Mouse (Mus musculus) lung, adult 2 months (tissue): ENCODE data around the gene Rpl5. TPM values are rescaled to one million over a fixed set of nuclear protein-coding genes. Genes with fewer than 3 reads are reported as not detected.
"Not testable (repeated sequence)": the region's sequence is repeated elsewhere in the genome, so short reads cannot be mapped to it uniquely, and the experiment has no call there.

Experiments
- DNase-seq: peaks from one replicate; pipeline ENCODE4 v3.0.0; 2022
- H3K4me1 ChIP-seq: fragments of 200-500 bp; 2 replicates; pipeline ENCODE4 v1.6.1; 2011; ENCODE audit warnings: low read length; ENCODE audit not compliant: control insufficient read depth, insufficient read depth
- H3K4me3 ChIP-seq: fragments of 200-500 bp; replicated peaks from 2 replicates; pipeline ENCODE3; 2011; ENCODE audit warnings: low read depth, mild to moderate bottlenecking, control low read depth, low read length; ENCODE audit errors: extremely low read depth
- CTCF ChIP-seq: fragments of 200-500 bp; IDR thresholded peaks from 2 replicates; pipeline ENCODE4 v1.5.1; 2011; ENCODE audit warnings: mild to moderate bottlenecking, low read length, control low read depth; ENCODE audit not compliant: insufficient read depth
- POLR2A ChIP-seq: fragments of 200-500 bp; IDR thresholded peaks from 2 replicates; pipeline ENCODE4 v1.6.1; 2011; ENCODE audit warnings: low read depth, mild to moderate bottlenecking, control low read depth, low read length, borderline replicate concordance; ENCODE audit errors: extremely low read depth
- WGBS: fragments of 180-500 bp; shearing (Covaris S2); methylation state at CpG from one replicate; pipeline ENCODE4 v1.1.7; 2018; 5-methylcytosine and 5-hydroxymethylcytosine counted together
- polyA plus RNA-seq: library from polyadenylated mRNA; depleted of rRNA; stranded (reverse); fragments of >200 nt; gene quantifications from 2 replicates; pipeline ENCODE4 v1.2.3, GENCODE M21; 2012

Gene Rpl5
- polyA plus RNA-seq, 1 experiment: 18.8 TPM

DNA sequence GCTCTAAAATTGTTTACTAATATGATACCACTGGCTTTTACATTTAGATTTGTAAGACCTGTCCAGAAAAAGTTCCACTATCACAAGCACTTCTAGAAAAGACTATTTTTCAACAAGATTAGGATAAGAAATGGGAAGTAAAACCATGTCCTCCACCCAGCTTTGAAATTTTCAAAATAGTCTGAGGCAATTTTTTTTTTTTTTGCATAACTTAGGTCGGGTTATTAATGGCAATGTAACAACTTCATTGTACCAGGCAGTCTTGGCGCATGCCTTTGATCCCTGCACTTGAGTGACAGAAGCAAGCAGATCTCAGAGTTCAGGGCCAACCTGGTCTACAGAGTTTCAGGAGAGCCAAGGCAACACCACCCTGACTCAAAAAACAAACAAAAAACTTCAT, 30.6 kb upstream of the Rpl5 start:
- H3K4me1 ChIP-seq: peaks cover 2% of the 10 kb centered on the region
- WGBS: 42% methylated on average over 2 of the region's 2 CpGs
- H3K4me3 ChIP-seq: no peak overlapping the region
- DNase-seq: no peak
- TF ChIP-seq POLR2A (no peak), CTCF (no peak)

DNA sequence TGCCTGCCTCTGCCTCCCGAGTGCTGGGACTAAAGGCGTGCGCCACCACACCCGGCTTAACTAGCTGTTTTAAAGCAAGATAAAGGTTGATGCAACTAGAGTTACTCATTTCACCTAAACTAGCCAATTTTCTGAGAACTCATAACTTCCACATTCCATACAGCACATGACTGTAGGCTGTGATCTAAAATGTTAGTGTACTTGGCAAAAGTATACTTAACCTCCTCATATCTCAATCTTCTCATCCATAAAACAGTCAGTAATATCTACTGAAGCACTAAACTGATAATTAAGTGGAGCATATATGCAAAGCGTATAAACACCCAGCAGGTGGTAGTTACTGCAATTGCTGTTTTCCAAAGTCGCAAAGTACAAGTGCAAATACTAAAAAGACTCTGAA, 27.0 kb upstream of the Rpl5 start:
- DNase-seq: no peak
- TF ChIP-seq CTCF: no peak
- Histone ChIP-seq H3K4me1 (no peaks in the 10 kb centered on the region), H3K4me3 (no peak overlapping the region)
- WGBS: 90% methylated on average over 6 of the region's 6 CpGs

DNA sequence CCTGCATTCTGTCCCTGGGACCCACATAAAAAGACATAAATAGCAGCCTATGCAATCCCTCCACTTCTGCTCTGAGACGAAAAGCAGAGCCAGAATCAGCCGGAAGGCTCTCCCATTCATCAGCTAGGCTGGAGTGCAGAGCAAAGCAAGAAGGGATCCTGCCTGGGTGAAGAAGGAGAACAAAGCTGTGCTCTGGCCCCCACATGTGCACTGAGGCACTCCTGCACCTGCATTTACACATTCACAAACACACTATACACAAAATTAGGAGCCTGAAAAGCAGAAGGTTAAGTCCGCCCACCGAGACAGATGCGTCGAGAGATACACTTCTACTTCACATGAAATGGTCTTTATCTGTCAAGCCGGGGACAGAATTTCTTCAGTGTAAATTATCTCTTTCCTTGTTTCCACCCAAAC, 26.4 kb upstream of the Rpl5 start:
- Histone ChIP-seq H3K4me1 (no peaks in the 10 kb centered on the region), H3K4me3 (no peak overlapping the region)
- 69% methylated on average over 7 of the region's 7 CpGs for WGBS
- no peak for DNase-seq
- TF ChIP-seq POLR2A (no peak), CTCF (no peak)

DNA sequence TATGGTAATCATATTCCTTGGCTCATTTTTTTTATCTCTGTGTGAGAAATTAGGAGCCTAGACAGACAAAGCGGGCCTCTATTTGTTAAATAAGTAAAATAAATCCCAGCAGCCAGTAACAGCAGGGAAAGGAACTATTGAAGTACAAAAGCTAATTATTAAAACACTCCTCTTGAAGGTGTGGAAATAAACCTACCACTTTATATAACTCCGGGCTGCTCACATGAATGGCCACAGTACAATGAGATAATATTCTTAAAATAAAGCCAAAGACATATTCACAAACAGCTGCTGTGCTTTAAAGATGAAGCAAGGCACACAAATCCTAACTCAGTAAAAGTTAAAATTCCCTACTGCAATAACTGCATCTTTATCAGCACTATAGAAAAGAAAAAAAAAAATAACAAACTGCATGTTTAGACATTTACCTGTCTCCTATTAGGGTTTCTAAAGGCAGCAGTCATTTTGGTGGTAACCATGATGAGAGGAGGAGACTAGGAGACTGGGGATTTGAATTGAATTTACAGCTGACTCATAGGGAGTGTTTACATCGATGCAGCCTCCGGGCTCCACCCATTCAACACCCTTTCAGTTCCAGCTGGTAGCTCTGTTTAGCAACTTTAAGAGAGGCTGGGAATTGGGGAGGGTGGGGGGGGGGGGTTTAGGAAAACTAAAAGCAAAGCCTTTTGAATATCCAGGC, 25.6 kb upstream of the Rpl5 start, which contains the start of gene Evi5:
TSS of gene Evi5 (minus strand) at position 547 of the 700 bp plus-strand sequence.
- 23% methylated on average over 4 of the region's 4 CpGs for WGBS
- no peak for DNase-seq
- H3K4me1 ChIP-seq: no peaks in the 10 kb centered on the region
- H3K4me3 ChIP-seq: no peak within 1 kb of the TSS
- no peak for TF ChIP-seq POLR2A
- no peak for TF ChIP-seq CTCF

DNA sequence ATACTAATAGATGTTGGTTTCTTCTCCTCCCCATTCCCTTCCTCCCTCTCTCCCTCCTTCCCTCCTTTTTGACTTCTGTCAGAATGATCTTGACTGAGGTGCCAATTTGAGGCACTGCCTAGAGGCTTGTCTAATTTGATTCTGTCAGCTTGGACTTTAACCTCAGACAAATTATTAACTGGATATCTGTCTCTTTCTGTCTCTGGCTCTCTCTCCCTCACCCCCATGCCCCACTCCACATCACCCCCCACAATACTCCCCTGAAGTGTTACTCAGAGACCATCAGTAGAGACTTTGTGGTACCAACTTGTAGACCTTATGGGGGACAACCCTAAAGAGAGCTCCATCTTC, 25.1 kb upstream of the Rpl5 start:
- no peaks in the 10 kb centered on the region for H3K4me1 ChIP-seq
- no peak overlapping the region for H3K4me3 ChIP-seq
- TF ChIP-seq POLR2A (no peak), CTCF (no peak)
- no peak for DNase-seq

DNA sequence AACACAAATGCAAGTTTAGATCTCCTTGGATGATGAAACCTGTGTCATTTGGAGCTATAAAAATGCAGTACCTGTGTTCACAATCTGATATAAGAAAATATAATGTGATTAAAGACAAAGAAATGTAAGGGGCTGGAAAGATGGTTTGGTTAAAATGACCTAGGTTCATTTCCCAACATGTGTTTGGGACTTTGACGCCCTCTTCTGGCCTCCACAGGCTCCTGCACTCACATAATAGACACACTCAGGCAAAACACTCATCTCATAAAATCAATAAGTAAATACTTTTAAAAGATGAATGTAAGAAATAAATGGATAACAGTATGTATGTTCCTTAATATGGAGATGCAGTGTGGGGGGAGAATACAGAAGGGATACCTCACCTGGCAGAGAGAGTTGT, 23.2 kb upstream of the Rpl5 start:
- DNase-seq: no peak
- TF ChIP-seq POLR2A (no peak), CTCF (no peak)
- H3K4me1 ChIP-seq: no peaks in the 10 kb centered on the region
- H3K4me3 ChIP-seq: no peak overlapping the region
- WGBS: 74% methylated on average over 1 of the region's 1 CpGs

DNA sequence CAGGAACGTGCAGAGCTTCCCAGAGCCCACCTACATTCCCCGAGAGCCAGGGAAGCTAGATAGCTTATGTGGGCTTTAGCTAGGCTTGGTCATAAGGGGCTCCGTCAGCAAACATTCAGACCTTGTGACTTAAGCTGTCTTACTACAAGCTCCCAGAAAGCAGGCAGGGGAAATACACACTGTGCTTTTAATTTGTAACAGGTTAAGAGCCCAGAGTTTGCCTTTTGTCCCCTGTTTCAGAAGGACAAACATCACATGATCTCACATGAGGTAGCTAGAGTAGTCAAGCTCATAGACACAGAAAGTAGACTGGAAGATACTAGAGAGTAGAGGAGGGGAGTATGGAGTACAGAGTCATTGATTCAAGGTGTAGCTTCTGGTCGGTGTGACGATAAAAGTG, 19.6 kb upstream of the Rpl5 start:
- DNase-seq: no peak
- 66% methylated on average over 5 of the region's 5 CpGs for WGBS
- Histone ChIP-seq H3K4me1 (no peaks in the 10 kb centered on the region), H3K4me3 (no peak overlapping the region)
- TF ChIP-seq POLR2A (no peak), CTCF (no peak)

DNA sequence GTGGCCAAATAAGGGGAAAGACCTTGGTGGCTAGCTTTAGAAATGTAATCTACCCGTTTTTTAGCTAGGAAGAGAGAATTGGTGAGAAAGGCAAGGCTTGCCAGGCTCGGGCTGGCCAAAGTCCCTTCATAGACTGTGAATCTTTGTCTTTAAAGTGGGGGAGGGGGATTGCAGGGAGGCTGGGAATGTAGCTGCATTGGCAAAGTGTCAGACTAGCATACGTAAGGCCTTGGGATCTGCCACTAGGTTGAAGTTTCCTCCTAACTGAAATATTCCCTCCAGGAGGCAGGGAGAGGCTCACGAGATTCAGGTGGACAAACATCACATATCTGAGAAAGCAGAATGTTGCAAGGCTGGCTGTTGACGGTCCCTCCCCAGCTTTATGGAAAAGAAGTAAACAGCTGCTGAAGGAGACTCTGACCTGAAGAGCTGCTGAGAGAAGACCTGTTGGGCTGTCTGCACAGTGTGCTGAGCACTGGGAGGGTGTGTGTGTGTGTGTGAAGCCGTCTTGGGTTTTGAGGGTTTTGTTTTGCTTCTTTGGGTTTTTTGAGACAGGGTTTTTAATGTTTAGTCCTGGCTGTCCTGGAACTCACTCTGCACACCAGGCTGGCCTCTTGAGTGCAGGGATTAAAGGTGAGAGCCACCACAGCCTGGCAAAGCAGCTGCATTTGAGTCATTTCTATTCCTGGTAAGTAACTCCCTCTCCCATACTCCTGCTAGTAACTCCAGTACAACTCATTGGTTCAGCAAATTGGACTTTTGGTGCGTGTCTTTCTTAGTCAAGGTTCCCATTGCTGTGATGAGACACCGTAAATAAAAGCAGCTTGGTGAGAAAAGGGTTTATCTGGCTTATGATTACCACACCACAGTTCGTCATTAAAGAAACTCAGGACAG, 10.1 kb upstream of the Rpl5 start:
- Histone ChIP-seq H3K4me1 (no peaks in the 10 kb centered on the region), H3K4me3 (no peak overlapping the region)
- TF ChIP-seq CTCF (no peak), POLR2A (no peak)
- WGBS: 53% methylated on average over 9 of the region's 9 CpGs
- DNase-seq: no peak

DNA sequence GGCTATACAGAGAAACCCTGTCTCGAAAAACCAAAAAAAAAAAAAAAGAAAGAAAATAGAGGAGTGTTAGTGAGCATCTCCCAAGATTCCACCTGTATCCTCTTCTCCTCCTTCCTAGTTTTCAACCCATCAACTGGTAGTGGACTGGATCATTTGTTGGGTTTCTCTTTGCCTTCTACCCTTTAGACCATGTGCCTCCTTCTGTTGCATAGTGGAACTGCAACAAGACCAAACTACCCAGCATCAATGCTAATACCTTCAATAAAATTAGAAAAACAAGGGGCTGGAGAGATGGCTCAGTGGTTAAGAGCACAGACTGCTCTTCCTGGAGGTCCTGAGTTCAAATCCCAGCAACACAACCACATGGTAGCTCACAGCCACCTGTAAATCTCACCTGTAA, 8.8 kb upstream of the Rpl5 start:
- not testable (repeated sequence) for H3K4me3 ChIP-seq, H3K4me1 ChIP-seq, DNase-seq
- peak; percentile 9; the same call in 1 of the 2 replicates for TF ChIP-seq CTCF
- WGBS: 67% methylated on average over 1 of the region's 1 CpGs

DNA sequence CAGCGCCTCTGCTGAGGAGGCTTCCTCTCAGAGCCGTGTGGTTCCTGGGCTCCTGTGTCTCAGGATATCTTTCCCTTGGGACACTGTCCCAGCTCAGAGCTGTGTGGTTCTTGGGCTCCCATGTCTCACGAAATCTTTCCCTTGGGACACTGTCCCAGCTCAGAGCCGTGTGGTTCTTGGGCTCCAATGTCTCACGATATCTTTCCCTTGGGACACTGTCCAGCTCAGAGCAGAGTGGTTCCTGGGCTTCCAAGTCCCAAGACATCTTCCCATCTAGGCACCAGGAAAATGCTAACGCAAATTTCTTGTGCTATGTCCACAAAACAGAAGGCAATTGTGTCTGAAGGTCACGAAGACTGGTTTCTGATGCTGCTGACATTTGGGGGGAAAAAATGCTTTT, 5.6 kb upstream of the Rpl5 start:
- TF ChIP-seq CTCF: no peak
- no peak for TF ChIP-seq POLR2A
- 68% methylated on average over 7 of the region's 7 CpGs for WGBS
- no peaks in the 10 kb centered on the region for H3K4me1 ChIP-seq
- no peak overlapping the region for H3K4me3 ChIP-seq
- DNase-seq: no peak
